Mouse (Mus musculus): Measurements from ENCODE around the gene Eml3. TPM values are rescaled to one million over a fixed set of nuclear protein-coding genes. Genes with fewer than 3 reads are reported as not detected.

Eml3 gene
- polyA plus RNA-seq, 1 experiment from 2014 or later: 9.3 TPM

Small RNA genes within 50 kb of the gene (microRNA-seq; reads per million reads assigned to microRNA genes)
- not detected for gene Mir5136

Other genes starting within 250 kb of the Eml3 start
- 132 and 135 TPM in 2 replicates for gene Slc3a2, start 206.2 kb upstream of the Eml3 start, polyA plus RNA-seq (2014; fragmentation: Nextera tagmentation; extraction: Ambion mirVana)
- 87.8 and 92.8 TPM in 2 replicates for gene Wdr74, start 193.7 kb upstream of the Eml3 start, polyA plus RNA-seq (2014; fragmentation: Nextera tagmentation; extraction: Ambion mirVana)
- gene 1700092M07Rik, start 188.8 kb upstream of the Eml3 start, polyA plus RNA-seq (2014; fragmentation: Nextera tagmentation; extraction: Ambion mirVana): 1.4 and 2.1 TPM in 2 replicates
- gene Stx5a, start 188.1 kb upstream of the Eml3 start, polyA plus RNA-seq (2014; fragmentation: Nextera tagmentation; extraction: Ambion mirVana): 97.6 and 103 TPM in 2 replicates
- gene Nxf1, start 172.5 kb upstream of the Eml3 start, polyA plus RNA-seq (2014; fragmentation: Nextera tagmentation; extraction: Ambion mirVana): 243 and 245 TPM in 2 replicates
- gene Tmem223, start 158.6 kb upstream of the Eml3 start, polyA plus RNA-seq (2014; fragmentation: Nextera tagmentation; extraction: Ambion mirVana): 181 and 195 TPM in 2 replicates
- gene Tmem179b, start 155.1 kb upstream of the Eml3 start, polyA plus RNA-seq (2014; fragmentation: Nextera tagmentation; extraction: Ambion mirVana): 41.8 and 46.7 TPM in 2 replicates
- 20.7 and 22.4 TPM in 2 replicates for gene Taf6l, start 143.1 kb upstream of the Eml3 start, polyA plus RNA-seq (2014; fragmentation: Nextera tagmentation; extraction: Ambion mirVana)
- gene Polr2g, start 131.0 kb upstream of the Eml3 start, polyA plus RNA-seq (2014; fragmentation: Nextera tagmentation; extraction: Ambion mirVana): 172 and 182 TPM in 2 replicates
- gene Zbtb3, start 127.0 kb upstream of the Eml3 start, polyA plus RNA-seq (2014; fragmentation: Nextera tagmentation; extraction: Ambion mirVana): 6.6 and 7.2 TPM in 2 replicates
- 50.6 and 51.6 TPM in 2 replicates for gene Ttc9c, start 110.2 kb upstream of the Eml3 start, polyA plus RNA-seq (2014; fragmentation: Nextera tagmentation; extraction: Ambion mirVana)
- gene Hnrnpul2, start 109.5 kb upstream of the Eml3 start, polyA plus RNA-seq (2014; fragmentation: Nextera tagmentation; extraction: Ambion mirVana): 5.7 and 6.1 TPM in 2 replicates
- gene AC129217.1, start 99.8 kb upstream of the Eml3 start, polyA plus RNA-seq (2014; fragmentation: Nextera tagmentation; extraction: Ambion mirVana): 0.57 TPM in 1 of 2 replicates, not detected in the other
- gene Bscl2, start 92.1 kb upstream of the Eml3 start, polyA plus RNA-seq (2014; fragmentation: Nextera tagmentation; extraction: Ambion mirVana): 54.1 and 55.3 TPM in 2 replicates
- gene Gng3, start 90.4 kb upstream of the Eml3 start, polyA plus RNA-seq (2014; fragmentation: Nextera tagmentation; extraction: Ambion mirVana): 137 and 151 TPM in 2 replicates
- 0.32 and 0.44 TPM in 2 replicates for gene Lrrn4cl, start 78.8 kb upstream of the Eml3 start, polyA plus RNA-seq (2014; fragmentation: Nextera tagmentation; extraction: Ambion mirVana)
- 182 and 186 TPM in 2 replicates for gene Ubxn1, start 58.1 kb upstream of the Eml3 start, polyA plus RNA-seq (2014; fragmentation: Nextera tagmentation; extraction: Ambion mirVana)
- gene Uqcc3, start 48.6 kb upstream of the Eml3 start, polyA plus RNA-seq (2014; fragmentation: Nextera tagmentation; extraction: Ambion mirVana): 52.9 and 55.0 TPM in 2 replicates
- gene Lbhd1, start 45.8 kb upstream of the Eml3 start, polyA plus RNA-seq (2014; fragmentation: Nextera tagmentation; extraction: Ambion mirVana): 93.5 and 93.8 TPM in 2 replicates
- not detected in 2 replicates for gene Gm49403, start 45.6 kb upstream of the Eml3 start, polyA plus RNA-seq (2014; fragmentation: Nextera tagmentation; extraction: Ambion mirVana)
- gene 1810009A15Rik, start 40.7 kb upstream of the Eml3 start, polyA plus RNA-seq (2014; fragmentation: Nextera tagmentation; extraction: Ambion mirVana): 103 and 112 TPM in 2 replicates
- not detected in 2 replicates for gene Gm49416, start 40.6 kb upstream of the Eml3 start, polyA plus RNA-seq (2014; fragmentation: Nextera tagmentation; extraction: Ambion mirVana)
- 40.8 and 49.9 TPM in 2 replicates for gene Ints5, start 36.5 kb upstream of the Eml3 start, polyA plus RNA-seq (2014; fragmentation: Nextera tagmentation; extraction: Ambion mirVana)
- 116 and 128 TPM in 2 replicates for gene Ganab, start 31.5 kb upstream of the Eml3 start, polyA plus RNA-seq (2014; fragmentation: Nextera tagmentation; extraction: Ambion mirVana)
- 50.6 and 59.0 TPM in 2 replicates for gene B3gat3, start 9.2 kb upstream of the Eml3 start, polyA plus RNA-seq (2014; fragmentation: Nextera tagmentation; extraction: Ambion mirVana)
- 0.88 and 1.2 TPM in 2 replicates for gene Rom1, start 196 bp upstream of the Eml3 start, polyA plus RNA-seq (2014; fragmentation: Nextera tagmentation; extraction: Ambion mirVana)
- 55.6 and 57.5 TPM in 2 replicates for gene Mta2, start 12.3 kb downstream of the Eml3 start, polyA plus RNA-seq (2014; fragmentation: Nextera tagmentation; extraction: Ambion mirVana)
- 30.2 and 36.3 TPM in 2 replicates for gene Tut1, start 24.3 kb downstream of the Eml3 start, polyA plus RNA-seq (2014; fragmentation: Nextera tagmentation; extraction: Ambion mirVana)
- 468 and 469 TPM in 2 replicates for gene Eef1g, start 37.5 kb downstream of the Eml3 start, polyA plus RNA-seq (2014; fragmentation: Nextera tagmentation; extraction: Ambion mirVana)
- 4.4 and 4.5 TPM in 2 replicates for gene Ahnak, start 59.7 kb downstream of the Eml3 start, polyA plus RNA-seq (2014; fragmentation: Nextera tagmentation; extraction: Ambion mirVana)
- not detected in 2 replicates for gene Scgb1a1, start 158.4 kb downstream of the Eml3 start, polyA plus RNA-seq (2014; fragmentation: Nextera tagmentation; extraction: Ambion mirVana)
- gene Asrgl1, start 206.1 kb downstream of the Eml3 start, polyA plus RNA-seq (2014; fragmentation: Nextera tagmentation; extraction: Ambion mirVana): 12.2 and 14.5 TPM in 2 replicates

Data from neural tube, embryonic 11.5 days (tissue).